Mouse (Mus musculus): ENCODE results near the gene Csf2rb2.

The Csf2rb2 gene

GRCm38 (mm10) chr15:78254751-78255150 lies 50.8 kb downstream of the Csf2rb2 start:
- peak; percentile 64 for DNase-seq

GRCm38 (mm10) chr15:78248410-78248809 lies 57.1 kb downstream of the Csf2rb2 start:
- DNase-seq: peak; percentile 31

- DNase-seq: no peak
These were observed 57.9 kb downstream of the Csf2rb2 start for GRCm38 (mm10) chr15:78247659-78248058.

GRCm38 (mm10) chr15:78246143-78247116 lies 59.1 kb downstream of the Csf2rb2 start:
- DNase-seq: no peak

- peak; percentile 28 for DNase-seq
These were observed 60.6 kb downstream of the Csf2rb2 start, which contains the start of gene Ncf4 for GRCm38 (mm10) chr15:78244695-78245492. Gene Ncf4 (plus strand): TSS chr15:78244801.

GRCm38 (mm10) chr15:78243774-78244173 lies 61.7 kb downstream of the Csf2rb2 start:
- no peak for DNase-seq

GRCm38 (mm10) chr15:78243061-78243460 lies 62.5 kb downstream of the Csf2rb2 start:
- DNase-seq: no peak

- no peak for DNase-seq
These were observed 64.2 kb downstream of the Csf2rb2 start for GRCm38 (mm10) chr15:78241335-78241734.

GRCm38 (mm10) chr15:78239956-78240617 lies 65.4 kb downstream of the Csf2rb2 start:
- DNase-seq: no peak

- peak; percentile 86 for DNase-seq
These were observed 66.1 kb downstream of the Csf2rb2 start for GRCm38 (mm10) chr15:78239453-78239852.

- DNase-seq: peak; percentile 27
These were observed 70.6 kb downstream of the Csf2rb2 start for GRCm38 (mm10) chr15:78234823-78235509.

All from thymus, postnatal 4 days (tissue).